Mouse (Mus musculus): ENCODE results near the gene Plxna2.

GRCm38 (mm10) chr1:194618841-194619311 lies 858 bp downstream of the Plxna2 start:
- TF ChIP-seq EP300 (IDR thresholded peaks at IDR 0.05; ENCODE audit: low read depth) (no peak; the same call in 1 of the 2 replicates), CTCF (IDR thresholded peaks at IDR 0.05; ENCODE audit: low read depth) (peak; percentile 74)
